Mouse (Mus musculus): ENCODE data around the gene Fasl. TPM values are rescaled to one million over a fixed set of nuclear protein-coding genes. Genes with fewer than 3 reads are reported as not detected.

The Fasl gene
- polyA plus RNA-seq, 1 experiment: 1.1 TPM

- H3K27me3 ChIP-seq (ENCODE audit: control insufficient read depth, insufficient read depth, low read length): no peaks in the 10 kb centered on the region
- TF ChIP-seq CTCF (IDR thresholded peaks at IDR 0.05; ENCODE audit: extremely low read depth, insufficient read depth, insufficient read length, insufficient replicate concordance) (peak; percentile 87; the same call in 1 of the 2 replicates), POLR2A (IDR thresholded peaks at IDR 0.05; ENCODE audit: low read depth, low read length) (no peak)
- no peak overlapping the region for H3K27ac ChIP-seq (ENCODE audit: insufficient read depth, low read length)
- no peaks in the 10 kb centered on the region for H3K36me3 ChIP-seq (ENCODE audit: control insufficient read depth, insufficient read depth, low read length)
- 4% methylated on average over 8 of the region's 8 CpGs for WGBS
- DNase-seq (ENCODE audit: low read depth in 1 of 2, low spot score in 2 of 2): peak; percentile 65 to 80
- H3K4me3 ChIP-seq (ENCODE audit: extremely low read depth, insufficient read depth, insufficient read length): no peak overlapping the region
- H3K4me1 ChIP-seq (ENCODE audit: control insufficient read depth, insufficient read depth, insufficient read length): no peaks in the 10 kb centered on the region
Observed at GRCm38 (mm10) chr1:161748138-161748537, 40.2 kb downstream of the Fasl start.

GRCm38 (mm10) chr1:161746542-161747302 lies 41.6 kb downstream of the Fasl start:
- no peaks in the 10 kb centered on the region for H3K36me3 ChIP-seq (ENCODE audit: control insufficient read depth, insufficient read depth, low read length)
- no peak overlapping the region for H3K4me3 ChIP-seq (ENCODE audit: extremely low read depth, insufficient read depth, insufficient read length)
- DNase-seq (ENCODE audit: low read depth in 1 of 2, low spot score in 2 of 2): no peak
- TF ChIP-seq CTCF (IDR thresholded peaks at IDR 0.05; ENCODE audit: extremely low read depth, insufficient read depth, insufficient read length, insufficient replicate concordance): no peak
- TF ChIP-seq POLR2A (IDR thresholded peaks at IDR 0.05; ENCODE audit: low read depth, low read length): no peak
- 91% methylated on average over 25 of the region's 25 CpGs for WGBS
- H3K27ac ChIP-seq (ENCODE audit: insufficient read depth, low read length): no peak overlapping the region
- no peaks in the 10 kb centered on the region for H3K27me3 ChIP-seq (ENCODE audit: control insufficient read depth, insufficient read depth, low read length)
- H3K4me1 ChIP-seq (ENCODE audit: control insufficient read depth, insufficient read depth, insufficient read length): no peaks in the 10 kb centered on the region

GRCm38 (mm10) chr1:161744855-161745254 lies 43.4 kb downstream of the Fasl start:
- TF ChIP-seq CTCF (IDR thresholded peaks at IDR 0.05; ENCODE audit: extremely low read depth, insufficient read depth, insufficient read length, insufficient replicate concordance) (no peak), POLR2A (IDR thresholded peaks at IDR 0.05; ENCODE audit: low read depth, low read length) (no peak)
- no peak overlapping the region for H3K4me3 ChIP-seq (ENCODE audit: extremely low read depth, insufficient read depth, insufficient read length)
- no peaks in the 10 kb centered on the region for H3K4me1 ChIP-seq (ENCODE audit: control insufficient read depth, insufficient read depth, insufficient read length)
- 65% methylated on average over 4 of the region's 4 CpGs for WGBS
- no peaks in the 10 kb centered on the region for H3K27me3 ChIP-seq (ENCODE audit: control insufficient read depth, insufficient read depth, low read length)
- H3K27ac ChIP-seq (ENCODE audit: insufficient read depth, low read length): no peak overlapping the region
- no peak for DNase-seq (ENCODE audit: low read depth in 1 of 2, low spot score in 2 of 2)
- no peaks in the 10 kb centered on the region for H3K36me3 ChIP-seq (ENCODE audit: control insufficient read depth, insufficient read depth, low read length)

- Histone ChIP-seq H3K4me1 (ENCODE audit: control insufficient read depth, insufficient read depth, insufficient read length) (no peaks in the 10 kb centered on the region), H3K27ac (ENCODE audit: insufficient read depth, low read length) (no peak overlapping the region), H3K27me3 (ENCODE audit: control insufficient read depth, insufficient read depth, low read length) (no peaks in the 10 kb centered on the region), H3K36me3 (ENCODE audit: control insufficient read depth, insufficient read depth, low read length) (no peaks in the 10 kb centered on the region), H3K4me3 (ENCODE audit: extremely low read depth, insufficient read depth, insufficient read length) (no peak overlapping the region)
- no peak for TF ChIP-seq POLR2A (IDR thresholded peaks at IDR 0.05; ENCODE audit: low read depth, low read length)
- TF ChIP-seq CTCF (IDR thresholded peaks at IDR 0.05; ENCODE audit: extremely low read depth, insufficient read depth, insufficient read length, insufficient replicate concordance): no peak
- 73% methylated on average over 4 of the region's 4 CpGs for WGBS
- DNase-seq (ENCODE audit: low read depth in 1 of 2, low spot score in 2 of 2): no peak
Observed at GRCm38 (mm10) chr1:161744209-161744608, 44.1 kb downstream of the Fasl start.

GRCm38 (mm10) chr1:161742481-161743267 lies 45.6 kb downstream of the Fasl start:
- Histone ChIP-seq H3K4me1 (ENCODE audit: control insufficient read depth, insufficient read depth, insufficient read length) (no peaks in the 10 kb centered on the region), H3K27ac (ENCODE audit: insufficient read depth, low read length) (no peak overlapping the region), H3K4me3 (ENCODE audit: extremely low read depth, insufficient read depth, insufficient read length) (no peak overlapping the region), H3K27me3 (ENCODE audit: control insufficient read depth, insufficient read depth, low read length) (no peaks in the 10 kb centered on the region), H3K36me3 (ENCODE audit: control insufficient read depth, insufficient read depth, low read length) (no peaks in the 10 kb centered on the region)
- 88% methylated on average over 16 of the region's 16 CpGs for WGBS
- TF ChIP-seq POLR2A (IDR thresholded peaks at IDR 0.05; ENCODE audit: low read depth, low read length) (no peak), CTCF (IDR thresholded peaks at IDR 0.05; ENCODE audit: extremely low read depth, insufficient read depth, insufficient read length, insufficient replicate concordance) (no peak)
- no peak for DNase-seq (ENCODE audit: low read depth in 1 of 2, low spot score in 2 of 2)

GRCm38 (mm10) chr1:161736848-161737247 lies 51.4 kb downstream of the Fasl start:
- H3K27ac ChIP-seq (ENCODE audit: insufficient read depth, low read length): no peak overlapping the region
- no peak for DNase-seq (ENCODE audit: low read depth in 1 of 2, low spot score in 2 of 2)
- 2% methylated on average over 3 of the region's 3 CpGs for WGBS
- no peaks in the 10 kb centered on the region for H3K36me3 ChIP-seq (ENCODE audit: control insufficient read depth, insufficient read depth, low read length)
- TF ChIP-seq POLR2A (IDR thresholded peaks at IDR 0.05; ENCODE audit: low read depth, low read length) (no peak), CTCF (IDR thresholded peaks at IDR 0.05; ENCODE audit: extremely low read depth, insufficient read depth, insufficient read length, insufficient replicate concordance) (no peak)
- no peak overlapping the region for H3K4me3 ChIP-seq (ENCODE audit: extremely low read depth, insufficient read depth, insufficient read length)
- no peaks in the 10 kb centered on the region for H3K27me3 ChIP-seq (ENCODE audit: control insufficient read depth, insufficient read depth, low read length)
- peaks cover 3% of the 10 kb centered on the region; the same call in 1 of the 2 replicates for H3K4me1 ChIP-seq (ENCODE audit: control insufficient read depth, insufficient read depth, insufficient read length)

Data from spleen, adult 2 months (tissue).